ENCODE assay signal across 12 mouse cellular contexts in genomic region chr3:10087511-10087910, GRCm38 (mm10). TPM values are rescaled to one million over a fixed set of nuclear protein-coding genes. Genes with fewer than 3 reads are reported as not detected.
DNase-seq lines count a peak whose midpoint lies in the region; ATAC-seq lines count a peak whose summit lies in the region.
"Had no signal": no experiment of that assay in that cellular context is flagged by ENCODE, and none has a peak within 500 bp of the region (broad histone marks: within the 10 kb centered on the region; RNA-seq: fewer than 3 reads in every experiment).

No protein-coding gene starts in this region.

- H3K27ac ChIP-seq in forebrain, embryonic 13.5 days: no peak overlapping the region
- no peak overlapping the region for H3K27ac ChIP-seq in forebrain, embryonic 16.5 days (ENCODE audit: low read length)
- no peak overlapping the region for H3K27ac ChIP-seq in hindbrain, embryonic 15.5 days (replicated peaks)
- H3K27ac ChIP-seq in hindbrain, embryonic 10.5 days: no peak overlapping the region
- H3K27ac ChIP-seq: kidney, embryonic 15.5 days; limb, embryonic 15.5 days had no signal

- H3K4me1 ChIP-seq in forebrain, embryonic 13.5 days: no peaks in the 10 kb centered on the region
- H3K4me1 ChIP-seq in forebrain, embryonic 16.5 days (replicated peaks; ENCODE audit: control insufficient read depth, insufficient read depth, low read length): 0 out of 2 replicates have a peak, but pooled peaks cover 2% of the 10 kb centered on the region
- 0 out of 2 replicates have a peak, but pooled peaks cover 3% of the 10 kb centered on the region for H3K4me1 ChIP-seq in hindbrain, embryonic 15.5 days (replicated peaks)
- no peaks in the 10 kb centered on the region for H3K4me1 ChIP-seq in hindbrain, embryonic 10.5 days (replicated peaks)
- H3K4me1 ChIP-seq: kidney, embryonic 15.5 days had no signal

- no peaks in the 10 kb centered on the region for H3K27me3 ChIP-seq in forebrain, embryonic 13.5 days
- H3K27me3 ChIP-seq in forebrain, embryonic 16.5 days (replicated peaks; ENCODE audit: control insufficient read depth, insufficient read depth, low read length): no peaks in the 10 kb centered on the region
- 0 out of 2 replicates have a peak, but pooled peaks cover 2% of the 10 kb centered on the region for H3K27me3 ChIP-seq in hindbrain, embryonic 15.5 days
- peaks cover 15% of the 10 kb centered on the region for H3K27me3 ChIP-seq in hindbrain, embryonic 10.5 days (ENCODE audit: insufficient read depth, poor library complexity, severe bottlenecking)
- H3K27me3 ChIP-seq: kidney, embryonic 15.5 days; limb, embryonic 15.5 days had no signal

- peak overlapping the region; percentile 43 for H3K4me2 ChIP-seq in forebrain, embryonic 13.5 days
- H3K4me2 ChIP-seq in forebrain, embryonic 16.5 days (ENCODE audit: low read length): no peak overlapping the region
- H3K4me2 ChIP-seq in hindbrain, embryonic 15.5 days: peak overlapping the region; percentile 50; the same call in 1 of the 2 replicates

- H3K9ac ChIP-seq in forebrain, embryonic 13.5 days: no peak overlapping the region
- H3K9ac ChIP-seq in forebrain, embryonic 16.5 days (replicated peaks; ENCODE audit: low read depth, low read length): no peak overlapping the region
- no peak overlapping the region for H3K9ac ChIP-seq in hindbrain, embryonic 15.5 days
- H3K9ac ChIP-seq: kidney, embryonic 15.5 days; limb, embryonic 15.5 days had no signal

- peak overlapping the region; percentile 21; the same call in 1 of the 2 replicates for H3K4me3 ChIP-seq in forebrain, embryonic 13.5 days
- H3K4me3 ChIP-seq in forebrain, embryonic 16.5 days (replicated peaks; ENCODE audit: low read length): no peak overlapping the region
- 0 out of 2 replicates have a peak overlapping the region, but pooled peaks have one; percentile 29 for H3K4me3 ChIP-seq in hindbrain, embryonic 15.5 days
- H3K4me3 ChIP-seq in hindbrain, embryonic 10.5 days: no peak overlapping the region

- WGBS in forebrain, embryonic 13.5 days: 93% methylated on average over 8 of the region's 8 CpGs
- 92% methylated on average over 8 of the region's 8 CpGs for WGBS in forebrain, embryonic 16.5 days
- 89% methylated on average over 8 of the region's 8 CpGs for WGBS in hindbrain, embryonic 15.5 days
- 91% methylated on average over 8 of the region's 8 CpGs for WGBS in hindbrain, embryonic 10.5 days

- H3K9me3 ChIP-seq in forebrain, embryonic 13.5 days (replicated peaks): no peaks in the 10 kb centered on the region
- H3K9me3 ChIP-seq in forebrain, embryonic 16.5 days (ENCODE audit: control insufficient read depth, low read length): no peaks in the 10 kb centered on the region
- no peaks in the 10 kb centered on the region for H3K9me3 ChIP-seq in hindbrain, embryonic 15.5 days
- H3K9me3 ChIP-seq in hindbrain, embryonic 10.5 days: no peaks in the 10 kb centered on the region
- H3K9me3 ChIP-seq: kidney, embryonic 15.5 days; limb, embryonic 15.5 days had no signal

- DNase-seq in hindbrain, embryonic 10.5 days (ENCODE audit: low spot score): no peak
- DNase-seq in spleen, adult 18-20 months: peak; percentile 13 to 19
- no peak for DNase-seq in spleen, postnatal 14 days (ENCODE audit: low spot score in 2 of 2)
- DNase-seq in embryo, embryonic 9.5 days (ENCODE audit: extremely low spot score): no peak
- DNase-seq: right cerebral cortex, adult 18-20 months; thymus, adult 2 months had no signal

- no peaks in the 10 kb centered on the region for H3K36me3 ChIP-seq in forebrain, embryonic 13.5 days (ENCODE audit: poor library complexity, severe bottlenecking)
- H3K36me3 ChIP-seq in forebrain, embryonic 16.5 days (ENCODE audit: control insufficient read depth, insufficient read depth): no peaks in the 10 kb centered on the region
- no peaks in the 10 kb centered on the region for H3K36me3 ChIP-seq in hindbrain, embryonic 15.5 days
- no peaks in the 10 kb centered on the region for H3K36me3 ChIP-seq in hindbrain, embryonic 10.5 days
- H3K36me3 ChIP-seq: kidney, embryonic 15.5 days; limb, embryonic 15.5 days had no signal

- no peak for ATAC-seq in forebrain, embryonic 13.5 days
- no peak for ATAC-seq in forebrain, embryonic 16.5 days
- ATAC-seq in hindbrain, embryonic 15.5 days (ENCODE audit: low FRiP score, low read depth): no peak
- ATAC-seq in neutrophil, adult 5-6 weeks (ENCODE audit: extremely low read depth, insufficient number of reproducible peaks, low FRiP score, poor library complexity, severe bottlenecking): peak; percentile 49; the same call in 1 of the 2 replicates

RNA-seq across cellular contexts. Expression of gene Gm9833, which starts 0.4 kb away (rescaled TPM):
- 7.7 and 8.6 TPM in 2 replicates for polyA plus RNA-seq in forebrain, embryonic 13.5 days (2015; fragmentation: Nextera tagmentation; extraction: Ambion mirVana)
- 9.0 and 11.6 TPM in 2 replicates for polyA plus RNA-seq in forebrain, embryonic 16.5 days (2015; fragmentation: Nextera tagmentation; extraction: Ambion mirVana)
- 5.9 and 6.0 TPM in 2 replicates for polyA plus RNA-seq in hindbrain, embryonic 15.5 days (2015; fragmentation: Nextera tagmentation; extraction: Ambion mirVana)
- 5.1 and 6.7 TPM in 2 replicates for polyA plus RNA-seq in hindbrain, embryonic 10.5 days (2016; fragmentation: Nextera tagmentation; extraction: Ambion mirVana)
- 7.9 and 9.4 TPM in 2 replicates for total RNA-seq in neutrophil, adult 5-6 weeks (2017)

Comparison
In these comparisons a context has a peak if more than half of its experiments do, and no peak if none do; other contexts are left out.
1. H3K4me3 ChIP-seq: peak in forebrain, embryonic 13.5 days (single experiment) and hindbrain, embryonic 15.5 days (single experiment); none in forebrain, embryonic 16.5 days (single experiment) and hindbrain, embryonic 10.5 days (single experiment).
2. DNase-seq: peak in spleen, adult 18-20 months (2 of 2); none in hindbrain, embryonic 10.5 days (single experiment), spleen, postnatal 14 days (0 of 2) and embryo, embryonic 9.5 days (single experiment).